Mouse (Mus musculus): Measurements from ENCODE around the gene Zscan26.
"Not testable (repeated sequence)": the region's sequence is repeated elsewhere in the genome, so short reads cannot be mapped to it uniquely, and the experiment has no call there.

The Zscan26 gene

DNA sequence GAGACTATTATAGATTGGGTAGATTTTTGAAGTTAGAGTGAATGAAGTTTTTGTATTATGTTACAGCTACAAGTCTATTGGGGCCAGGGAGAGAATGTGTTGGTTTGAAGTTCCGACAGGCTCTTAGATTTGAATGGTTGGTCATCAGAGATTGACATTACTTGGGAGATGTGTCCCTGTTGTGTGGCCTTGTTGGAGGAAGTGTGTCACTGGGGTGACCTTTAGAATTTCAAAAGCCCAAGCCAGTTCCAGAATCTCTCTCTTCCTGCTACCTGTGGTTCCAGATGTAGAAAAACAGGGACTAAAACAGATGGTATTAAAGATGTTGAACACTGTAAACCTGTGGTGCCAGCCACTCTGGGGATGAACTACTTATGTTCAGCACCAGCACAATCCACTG is 25.9 kb downstream of the Zscan26 start:
- no peak for DNase-seq (ENCODE audit: low spot score in 2 of 2)

DNA sequence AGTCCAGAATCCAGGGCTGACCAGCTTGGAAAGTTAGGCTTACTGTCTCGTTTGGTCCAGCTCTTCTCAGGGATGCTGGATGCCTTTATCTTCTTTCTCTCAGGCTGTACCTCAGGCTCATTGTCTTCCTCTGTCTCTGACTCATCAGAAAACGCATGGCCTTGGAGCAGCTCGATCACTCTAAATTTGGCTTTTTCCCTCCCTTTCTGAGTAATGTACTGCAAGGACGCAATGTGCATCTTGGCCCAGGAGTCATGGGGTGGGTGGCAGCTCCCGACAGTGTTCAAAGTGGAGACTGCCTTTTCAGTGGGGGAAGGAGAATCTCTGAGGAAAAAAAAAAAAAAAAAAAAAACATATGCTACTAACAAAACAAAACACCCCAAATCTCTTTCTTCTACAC is 30.2 kb downstream of the Zscan26 start:
- no peak for DNase-seq (ENCODE audit: low spot score in 2 of 2)

- no peak for DNase-seq (ENCODE audit: low spot score in 2 of 2)
These were observed 34.7 kb downstream of the Zscan26 start for GRCm38 (mm10) chr13:21418865-21419264.

DNA sequence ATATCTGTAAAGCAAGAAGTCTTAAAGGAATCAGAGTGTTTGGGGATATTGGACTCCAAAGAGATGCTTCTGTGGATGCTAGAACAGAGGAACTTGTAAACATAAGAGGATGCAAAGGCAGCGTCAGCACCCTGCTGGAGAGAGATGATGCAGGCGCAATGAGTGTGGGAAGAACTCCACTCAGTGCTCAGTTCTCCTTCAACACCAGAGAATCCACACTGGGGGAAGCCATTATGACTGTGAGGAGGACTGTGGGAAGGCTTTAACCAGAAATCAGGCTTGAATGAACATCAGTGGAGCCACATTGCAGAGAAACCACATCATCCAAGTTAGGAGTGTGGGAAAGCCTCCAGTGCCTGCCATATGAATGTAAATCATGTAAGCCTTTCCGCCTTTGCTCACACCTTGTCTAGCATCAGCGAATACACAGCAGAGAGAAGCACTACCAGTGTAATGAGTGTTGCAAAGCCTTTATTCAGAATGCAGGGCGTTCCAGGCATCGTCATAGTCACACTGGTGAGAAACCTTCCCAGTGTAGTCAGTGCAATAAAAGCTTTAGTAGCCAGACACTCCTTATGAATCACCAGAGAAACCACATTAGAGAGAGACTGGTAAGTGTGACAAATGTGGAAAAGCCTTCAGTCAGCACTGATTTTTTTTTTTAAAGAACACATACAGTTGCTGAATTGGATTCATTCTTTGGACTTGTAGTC is 36.1 kb downstream of the Zscan26 start:
- DNase-seq (ENCODE audit: low spot score in 2 of 2), result no peak

- DNase-seq (ENCODE audit: low spot score in 2 of 2), result no peak
These were observed 37.8 kb downstream of the Zscan26 start for GRCm38 (mm10) chr13:21415750-21416149.

- DNase-seq (ENCODE audit: low spot score in 2 of 2), result no peak
These were observed 38.3 kb downstream of the Zscan26 start for GRCm38 (mm10) chr13:21415266-21415665.

DNA sequence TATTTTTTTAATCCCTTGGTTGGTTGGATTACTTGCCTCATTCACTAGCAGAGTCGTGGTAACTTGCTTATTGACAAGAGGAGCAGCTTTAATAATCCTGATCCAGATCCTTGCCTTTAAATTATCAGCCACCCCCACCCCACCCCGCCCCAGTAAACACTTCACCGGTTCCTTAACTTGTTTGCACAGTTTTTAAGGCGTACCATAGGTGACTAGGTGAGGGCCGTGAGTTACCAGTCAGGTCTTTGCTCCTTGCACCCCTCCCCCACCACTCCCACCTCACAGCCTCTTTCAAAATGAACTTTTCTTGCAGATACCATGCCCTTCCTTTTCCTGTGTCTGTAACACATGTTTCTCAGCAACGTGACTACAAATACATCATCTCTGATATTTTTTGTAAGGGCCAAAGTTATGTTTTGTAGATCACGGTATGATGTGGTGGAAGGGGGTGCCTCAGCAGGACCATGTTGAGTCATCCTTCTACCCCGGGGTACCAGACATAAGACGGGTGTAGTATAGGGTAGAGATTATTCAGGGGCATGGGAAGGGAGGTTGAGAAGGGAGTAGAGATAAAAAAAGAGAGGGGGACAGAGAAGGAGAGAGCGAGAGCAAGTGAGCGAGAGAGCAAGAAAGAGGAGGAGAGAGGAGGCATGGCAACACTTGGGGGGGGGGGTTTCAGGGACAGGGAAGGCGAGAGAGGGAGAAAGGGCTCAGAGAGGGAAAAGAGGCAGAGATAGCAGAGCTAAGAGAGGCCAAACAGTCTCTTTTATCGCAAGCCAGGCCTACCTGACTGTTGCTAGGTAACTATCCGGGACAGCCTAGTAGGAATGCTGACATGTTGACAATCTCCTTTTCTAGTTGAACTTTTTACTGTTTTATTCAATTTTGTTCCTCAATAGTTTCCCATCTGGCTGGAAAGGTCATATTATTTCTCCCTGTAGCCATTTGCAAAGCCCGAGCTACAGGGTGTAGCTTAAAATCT is 39.0 kb downstream of the Zscan26 start:
- no peak for DNase-seq (ENCODE audit: low spot score in 2 of 2)

GRCm38 (mm10) chr13:21408805-21409459 is 44.6 kb downstream of the Zscan26 start:
- DNase-seq (ENCODE audit: low spot score in 2 of 2), result no peak

DNA sequence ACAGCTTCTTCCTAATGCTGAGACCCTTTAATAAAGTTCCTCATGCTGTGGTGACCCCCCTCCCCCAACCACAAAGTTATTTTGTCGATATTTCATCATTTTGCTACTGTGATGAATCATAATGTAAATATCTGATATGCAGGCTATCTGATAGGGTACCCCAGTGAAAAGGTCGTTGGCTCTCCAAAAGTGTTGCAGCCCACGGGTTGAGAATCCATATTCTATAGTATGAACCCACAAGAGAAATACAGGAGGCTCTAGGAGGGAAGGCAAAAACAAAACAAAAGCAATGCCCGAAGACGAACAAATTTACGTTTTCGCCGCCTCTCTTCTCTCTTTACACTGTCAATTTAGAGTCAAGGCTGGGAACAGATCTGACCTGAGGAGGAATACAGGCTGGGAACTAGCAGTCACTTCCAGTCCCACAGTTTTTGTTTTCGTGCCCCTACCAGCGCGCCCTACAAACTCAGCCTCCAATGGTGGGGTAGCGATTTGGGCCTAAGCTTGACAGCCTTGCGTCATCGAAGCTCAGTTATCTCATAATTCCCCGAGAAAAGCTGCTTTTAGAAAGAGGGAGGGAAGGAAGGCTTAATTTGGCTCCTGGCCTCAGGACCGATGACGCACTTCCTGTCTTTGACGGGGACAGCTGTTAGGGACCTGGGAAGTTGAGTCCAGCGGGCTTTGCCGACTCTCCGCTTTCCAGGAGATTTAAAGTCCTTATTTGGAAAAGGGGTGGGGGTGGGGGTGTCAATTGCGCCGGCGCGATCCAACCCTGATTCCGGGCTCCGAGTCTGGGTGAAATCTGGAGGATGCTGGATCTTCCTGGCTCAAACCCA is 45.3 kb downstream of the Zscan26 start:
- DNase-seq (ENCODE audit: low spot score in 2 of 2), result peak; percentile 11 to 21

DNA sequence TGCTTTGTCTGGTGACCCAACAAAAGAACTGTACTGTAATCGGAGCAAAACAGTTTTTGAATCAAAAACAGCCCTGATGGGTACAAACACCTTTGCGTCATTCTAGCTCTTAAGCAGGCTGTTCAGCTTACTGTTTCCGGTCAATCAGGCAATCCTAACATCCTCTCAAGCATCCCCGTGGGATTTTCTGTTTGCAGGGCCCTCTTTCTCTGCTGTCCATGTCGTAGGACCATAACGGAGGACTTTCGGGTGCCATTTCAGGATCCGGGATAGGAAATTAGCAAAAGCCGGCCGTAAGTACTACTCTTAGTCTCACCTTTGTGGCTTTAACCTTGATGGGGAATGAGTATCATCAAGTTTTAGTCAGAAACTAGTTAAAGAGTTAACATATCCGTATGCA is 46.2 kb downstream of the Zscan26 start:
- no peak for DNase-seq (ENCODE audit: low spot score in 2 of 2)

DNA sequence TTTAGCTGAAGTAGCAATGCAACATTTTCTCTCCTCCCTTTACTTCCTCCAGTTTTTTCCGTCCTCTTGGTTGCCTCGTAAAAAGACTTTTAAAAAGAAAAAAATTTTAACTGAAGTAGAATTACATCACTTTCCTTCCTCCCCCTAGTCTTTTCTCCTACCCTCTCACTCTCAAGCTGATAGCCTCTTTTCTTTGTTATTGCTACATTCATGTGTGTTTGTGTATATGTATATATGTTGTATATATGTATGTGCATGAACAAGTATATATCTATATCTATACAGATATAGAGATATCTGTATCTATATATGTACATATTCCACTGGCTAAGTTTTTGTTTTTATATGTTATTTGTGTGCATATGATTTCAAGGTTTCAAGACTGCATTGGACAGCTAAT is 50.7 kb downstream of the Zscan26 start:
- no peak for DNase-seq (ENCODE audit: low spot score in 2 of 2)

DNA sequence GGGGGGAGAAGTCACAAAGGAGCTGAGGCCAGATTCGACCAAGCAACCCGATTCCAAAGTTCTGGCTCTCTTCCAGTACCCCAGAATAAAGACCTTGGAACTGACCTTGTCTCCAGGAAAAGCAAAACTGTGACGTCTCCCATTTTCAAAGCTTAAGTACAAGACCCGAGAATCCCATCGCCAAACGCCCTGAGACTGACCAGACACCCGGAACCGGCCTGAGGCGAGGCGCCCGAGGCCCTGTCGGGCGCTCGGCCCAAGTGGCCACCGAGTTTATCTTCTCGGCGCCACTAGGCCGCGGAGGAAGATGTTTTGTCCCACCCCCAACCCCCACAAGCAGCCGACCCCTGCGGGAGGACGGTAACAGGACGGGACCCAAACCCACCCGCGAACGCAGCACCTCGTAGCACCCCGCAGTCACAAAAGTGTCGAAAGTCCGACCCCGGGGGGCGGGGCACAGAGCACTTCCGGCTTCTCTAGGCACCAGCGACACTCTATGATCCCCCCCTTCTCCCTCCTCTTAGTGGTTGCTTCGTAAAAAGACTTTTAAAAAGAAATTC is 51.2 kb downstream of the Zscan26 start, which contains the start of gene Zkscan3:
Gene Zkscan3 (minus strand): TSS at position 469 of the 560 bp plus-strand sequence.
- DNase-seq (ENCODE audit: low spot score in 2 of 2), result peak; percentile 75 to 81

DNA sequence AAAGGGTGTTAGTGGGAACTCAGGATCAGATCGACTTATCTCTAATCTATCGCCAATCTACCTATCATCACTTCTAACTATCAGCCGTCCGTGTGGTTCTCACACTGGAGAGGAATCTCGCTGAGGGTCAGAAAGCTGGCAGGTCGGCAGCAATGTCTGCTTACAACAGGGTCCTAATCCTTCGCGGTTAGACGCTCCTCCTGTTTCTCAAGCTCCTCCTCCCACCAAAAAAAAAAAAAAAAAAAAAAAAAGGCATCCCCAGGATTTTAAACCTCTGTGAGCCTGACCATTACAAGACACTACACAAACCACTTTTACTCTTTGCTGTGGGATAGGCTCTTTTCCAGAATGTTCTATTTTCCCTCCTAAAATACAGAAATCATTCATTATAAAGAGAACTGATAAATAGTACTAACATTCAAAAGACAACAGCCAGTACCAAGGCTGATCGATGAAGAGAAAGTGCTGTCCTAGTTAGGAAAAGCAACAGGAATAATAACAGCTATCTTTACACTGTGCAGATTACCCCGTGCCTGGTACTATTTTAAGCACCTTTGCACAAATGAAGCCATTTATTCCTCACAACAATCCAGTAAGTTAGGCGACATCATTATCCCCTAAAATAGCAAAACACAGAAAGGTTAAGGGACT is 51.8 kb downstream of the Zscan26 start:
- DNase-seq (ENCODE audit: low spot score in 2 of 2), result no peak

DNA sequence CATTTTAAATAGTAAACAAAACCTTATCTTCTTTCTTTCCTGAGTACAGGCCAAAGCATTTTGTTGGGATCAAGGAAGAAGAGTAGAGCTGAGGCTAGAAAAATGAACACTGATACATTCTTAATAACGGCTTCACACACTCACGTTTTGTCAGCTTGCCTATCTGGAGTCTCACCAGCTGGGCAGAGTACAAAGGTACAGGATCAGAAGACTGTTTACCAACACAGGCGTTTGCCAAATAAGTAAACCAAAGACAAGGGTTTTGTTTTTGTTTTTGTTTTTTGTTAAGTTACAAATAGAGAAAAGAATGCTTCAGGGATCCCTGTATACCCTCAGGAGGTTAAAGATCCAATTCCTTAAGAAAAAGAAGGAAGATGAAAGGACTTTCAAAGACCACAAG is 52.4 kb downstream of the Zscan26 start:
- DNase-seq (ENCODE audit: low spot score in 2 of 2), result no peak

DNA sequence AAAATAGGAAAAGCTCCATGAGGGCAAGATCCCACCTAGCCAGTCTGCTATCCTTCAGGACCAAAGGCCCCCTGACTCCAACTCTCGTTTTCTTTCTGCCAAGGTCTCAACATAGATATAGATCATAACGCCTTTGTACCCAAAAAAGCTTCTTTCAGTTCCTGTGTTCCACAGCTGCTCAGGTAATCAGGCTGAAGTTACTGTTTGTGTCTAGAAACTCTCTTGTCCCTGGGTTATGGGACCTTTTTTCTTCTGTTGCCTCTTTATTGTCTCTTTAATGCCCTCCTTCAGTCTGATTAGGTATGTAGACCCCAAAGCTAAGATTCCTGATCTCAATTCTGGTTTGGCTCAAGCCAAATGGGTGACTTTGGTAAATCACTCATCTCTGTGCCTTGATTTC is 56.0 kb downstream of the Zscan26 start:
- DNase-seq (ENCODE audit: low spot score in 2 of 2), result no peak

DNA sequence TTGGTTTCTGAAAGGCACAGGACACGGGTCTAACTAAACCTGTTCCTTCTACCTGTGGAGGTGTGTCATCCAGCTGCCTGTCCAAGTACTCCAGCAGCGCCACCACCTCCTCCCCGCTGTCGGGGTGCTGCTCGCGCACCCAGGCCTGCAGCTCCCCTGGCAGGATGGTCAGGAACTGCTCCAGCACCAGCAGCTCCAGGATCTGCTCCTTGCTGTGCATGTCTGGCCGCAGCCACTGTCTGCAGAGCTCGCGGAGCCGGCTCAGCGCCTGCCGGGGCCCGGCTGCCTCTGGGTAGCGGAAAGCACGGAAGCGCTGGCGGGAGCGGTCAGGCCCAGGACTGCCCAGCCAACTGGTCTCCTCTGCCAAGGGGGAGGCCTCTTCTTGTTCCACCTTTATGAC is 57.5 kb downstream of the Zscan26 start:
- not testable (repeated sequence) for DNase-seq (ENCODE audit: low spot score in 2 of 2)

- DNase-seq (ENCODE audit: low spot score in 2 of 2), result no peak
These were observed 57.9 kb downstream of the Zscan26 start for GRCm38 (mm10) chr13:21395623-21396022.

DNA sequence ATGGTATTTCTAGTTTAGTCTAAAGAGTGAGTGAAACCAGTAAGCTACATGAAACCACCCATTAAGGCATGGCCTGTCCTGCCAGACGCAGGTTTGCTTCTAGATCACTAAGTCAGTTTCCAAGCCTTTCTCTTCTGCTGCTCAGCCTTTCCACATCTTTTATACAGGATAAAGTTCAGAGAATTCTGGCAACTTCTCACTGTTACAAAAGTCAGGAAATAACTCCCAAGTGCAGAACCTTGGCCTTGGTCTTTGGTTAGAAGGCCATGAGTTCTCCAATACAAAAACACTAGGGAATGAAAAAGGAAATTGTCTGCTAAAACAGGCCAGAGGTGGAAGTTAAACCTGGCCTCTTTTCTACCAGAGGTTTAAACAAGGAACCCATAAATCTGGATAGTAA is 58.3 kb downstream of the Zscan26 start:
- DNase-seq (ENCODE audit: low spot score in 2 of 2), result no peak

All from natural killer cell, adult 2 months (primary cell).